Mouse (Mus musculus) erythroblast, embryonic 14.5 days (primary cell): ENCODE data around the gene Lhx9.

ENCODE experiments used
- GATA1 ChIP-seq: IDR thresholded peaks from 2 replicates; pipeline ENCODE4 v1.6.1; 2012; ENCODE audit warnings: low read length, inconsistent platforms, mixed read lengths
- TAL1 ChIP-seq: IDR thresholded peaks from 3 replicates; pipeline ENCODE4 v1.6.1; 2012; ENCODE audit warnings: low read length, inconsistent platforms, mixed read lengths

DNA sequence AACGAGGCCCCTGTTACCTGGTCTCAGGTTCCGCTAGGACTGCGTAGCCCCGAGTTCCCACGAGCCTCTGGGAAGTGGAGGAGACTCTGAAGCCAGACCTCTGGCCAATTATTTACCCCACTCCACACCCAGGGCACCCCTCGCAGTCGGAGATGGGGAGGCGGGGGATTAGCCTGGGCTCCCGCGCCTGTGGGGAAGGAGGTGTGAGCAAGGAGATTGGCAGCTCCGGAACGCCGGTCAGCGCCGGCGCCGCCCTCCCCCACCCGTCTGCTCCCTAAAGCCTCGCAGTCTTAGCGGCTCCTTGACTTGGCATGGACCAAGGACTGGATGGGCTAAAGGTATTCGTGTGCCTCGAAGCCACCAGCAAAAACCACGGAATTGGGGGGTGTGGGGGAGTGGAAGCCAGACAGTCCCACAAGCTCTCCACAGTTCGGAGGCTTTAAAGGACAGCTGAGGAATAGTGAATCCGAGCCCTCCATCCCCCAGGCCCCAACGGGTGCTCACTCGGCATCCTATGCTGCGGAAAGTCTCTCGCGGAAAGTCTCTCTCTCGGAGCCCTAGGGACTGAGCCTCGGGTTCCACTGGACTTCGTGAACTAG is at the start of gene Lhx9:
- no peak for TF ChIP-seq GATA1
- no peak for TF ChIP-seq TAL1
